Mouse (Mus musculus): ENCODE results near the gene Gm7298. TPM values are rescaled to one million over a fixed set of nuclear protein-coding genes. Genes with fewer than 3 reads are reported as not detected.
"Not testable (repeated sequence)": the region's sequence is repeated elsewhere in the genome, so short reads cannot be mapped to it uniquely, and the experiment has no call there.

Gene Gm7298
- not detected for polyA plus RNA-seq (2017; shearing (Covaris generic))

- no peak for ATAC-seq
These were observed at the start of gene Gm7298 for GRCm38 (mm10) chr6:121732632-121733031. Gene Gm7298 (plus strand): TSS chr6:121732932.

DNA sequence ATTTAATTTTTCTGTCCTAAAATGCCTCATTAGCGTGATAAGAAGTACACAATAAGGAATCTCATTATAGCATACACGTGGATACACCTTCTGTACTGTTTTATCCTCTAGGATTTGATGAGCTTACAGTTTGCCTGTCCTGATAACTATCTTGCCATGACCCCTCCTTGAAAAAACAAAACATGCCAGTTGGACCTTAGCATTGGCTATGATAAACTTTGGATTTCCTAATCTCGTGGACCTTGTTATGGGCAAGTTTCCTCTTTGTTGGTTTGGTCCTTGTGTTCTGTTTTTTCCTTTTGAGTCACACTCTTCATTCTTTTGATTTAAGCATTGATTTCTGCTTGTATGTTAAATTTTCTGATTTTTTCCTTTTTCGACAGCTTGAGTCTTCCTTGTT, 95.3 kb downstream of the Gm7298 start:
- ATAC-seq, result no peak

GRCm38 (mm10) chr6:121836361-121836760, 103.6 kb downstream of the Gm7298 start:
- no peak for ATAC-seq

- ATAC-seq, result not testable (repeated sequence)
These were observed 105.5 kb downstream of the Gm7298 start, which contains the start of gene Mug1 for GRCm38 (mm10) chr6:121838271-121838670. Gene Mug1 (plus strand): TSS chr6:121838541.

Other genes with a start within 250 kb of the Gm7298 start
- under 1 TPM in 1 of 2 experiments, not detected in 1; 0.42 TPM for gene A2m, start 97.6 kb upstream of the Gm7298 start, polyA plus RNA-seq (2017; shearing (Covaris generic))
- under 1 TPM in 1 of 2 experiments, not detected in 1; 0.21 TPM for gene Mug1, start 105.6 kb downstream of the Gm7298 start, polyA plus RNA-seq (2017; shearing (Covaris generic))